10 mouse cellular contexts compared by ENCODE assay signal in genomic region chr9:88476138-88476537, GRCm38 (mm10). TPM values are rescaled to one million over a fixed set of nuclear protein-coding genes. Genes with fewer than 3 reads are reported as not detected.
DNase-seq lines count a peak whose midpoint lies in the region.
"Had no signal": no experiment of that assay in that cellular context is flagged by ENCODE, and none has a peak within 500 bp of the region (broad histone marks: within the 10 kb centered on the region; RNA-seq: fewer than 3 reads in every experiment).

No protein-coding gene starts in this region.

- peak; percentile 45 to 56 for DNase-seq in cerebellum, postnatal 10 days
- DNase-seq in cerebellum, adult 11 months = no peak
- peak; percentile 12 for DNase-seq in layer of hippocampus, adult 9-10 months (ENCODE audit: low spot score)
- no peak for DNase-seq in layer of hippocampus, adult 18-20 months (ENCODE audit: low spot score in 2 of 2)
- peak; percentile 26 for DNase-seq in CD4-positive helper T cell, adult 2 months (ENCODE audit: low read depth, low spot score)
- DNase-seq in induced T-regulatory cell, adult 2 months (ENCODE audit: low read depth) = peak; percentile 48
- DNase-seq in spleen, postnatal 14 days (ENCODE audit: low spot score in 2 of 2) = no peak
- DNase-seq in spleen, adult 18-20 months = no peak
- DNase-seq: cerebellum, adult 8-10 months; liver had no signal

RNA-seq across cellular contexts. Expression of gene Syncrip, which starts 6.2 kb away (rescaled TPM):
- total RNA-seq in layer of hippocampus, adult 18-20 months (2021) = 10 to 100 TPM; 58.9 to 60.3 TPM

RNA-seq across cellular contexts. Expression of gene Gm20537, which starts 19.7 kb away (rescaled TPM):
- total RNA-seq in layer of hippocampus, adult 18-20 months (2021) = not detected

RNA-seq across cellular contexts. Expression of gene Snx14, which starts 37.4 kb away (rescaled TPM):
- total RNA-seq in layer of hippocampus, adult 18-20 months (2021) = 10 to 100 TPM; 44.1 to 49.5 TPM

Comparison
In these comparisons a context has a peak if more than half of its experiments do, and no peak if none do; other contexts are left out.
1. DNase-seq: peak in cerebellum, postnatal 10 days (2 of 2), layer of hippocampus, adult 9-10 months (single experiment), CD4-positive helper T cell, adult 2 months (single experiment) and induced T-regulatory cell, adult 2 months (single experiment); none in cerebellum, adult 11 months (single experiment), layer of hippocampus, adult 18-20 months (0 of 2), spleen, postnatal 14 days (0 of 2) and spleen, adult 18-20 months (0 of 2).